Mouse (Mus musculus): ENCODE data around the gene Lrrfip2. TPM values are rescaled to one million over a fixed set of nuclear protein-coding genes. Genes with fewer than 3 reads are reported as not detected.

Lrrfip2 gene
- polyA plus RNA-seq, 1 experiment: 5.3 TPM

GRCm38 (mm10) chr9:111145497-111146190 lies 28.3 kb downstream of the Lrrfip2 start:
- Histone ChIP-seq H3K4me1 (ENCODE audit: control insufficient read depth, insufficient read depth, insufficient read length) (peaks cover 3% of the 10 kb centered on the region; the same call in 1 of the 2 replicates), H3K36me3 (ENCODE audit: control insufficient read depth, insufficient read depth, low read length) (0 out of 2 replicates have a peak, but pooled peaks cover 3% of the 10 kb centered on the region)
- WGBS: 59% methylated on average over 3 of the region's 3 CpGs

GRCm38 (mm10) chr9:111146216-111146798 lies 28.9 kb downstream of the Lrrfip2 start:
- H3K36me3 ChIP-seq (ENCODE audit: control insufficient read depth, insufficient read depth, low read length): 0 out of 2 replicates have a peak, but pooled peaks cover 3% of the 10 kb centered on the region

More at GRCm38 (mm10) chr9:111145497-111146190, 28.3 kb downstream of the Lrrfip2 start:
- Histone ChIP-seq H3K4me3 (ENCODE audit: extremely low read depth, insufficient read depth, insufficient read length) (no peak overlapping the region), H3K27ac (ENCODE audit: insufficient read depth, low read length) (no peak overlapping the region), H3K27me3 (ENCODE audit: control insufficient read depth, insufficient read depth, low read length) (no peaks in the 10 kb centered on the region)
- TF ChIP-seq POLR2A (IDR thresholded peaks at IDR 0.05; ENCODE audit: low read depth, low read length) (no peak), CTCF (IDR thresholded peaks at IDR 0.05; ENCODE audit: extremely low read depth, insufficient read depth, insufficient read length, insufficient replicate concordance) (no peak)
- DNase-seq (ENCODE audit: low read depth in 1 of 2, low spot score in 2 of 2): no peak

GRCm38 (mm10) chr9:111148006-111148405 lies 30.6 kb downstream of the Lrrfip2 start:
- TF ChIP-seq CTCF (IDR thresholded peaks at IDR 0.05; ENCODE audit: extremely low read depth, insufficient read depth, insufficient read length, insufficient replicate concordance) (no peak), POLR2A (IDR thresholded peaks at IDR 0.05; ENCODE audit: low read depth, low read length) (no peak)
- no peak for DNase-seq (ENCODE audit: low read depth in 1 of 2, low spot score in 2 of 2)
- H3K27ac ChIP-seq (ENCODE audit: insufficient read depth, low read length): no peak overlapping the region
- no peak overlapping the region for H3K4me3 ChIP-seq (ENCODE audit: extremely low read depth, insufficient read depth, insufficient read length)
- H3K36me3 ChIP-seq (ENCODE audit: control insufficient read depth, insufficient read depth, low read length): no peaks in the 10 kb centered on the region
- 87% methylated on average over 2 of the region's 2 CpGs for whole genome bisulfite sequencing
- H3K4me1 ChIP-seq (ENCODE audit: control insufficient read depth, insufficient read depth, insufficient read length): peaks cover 3% of the 10 kb centered on the region; the same call in 1 of the 2 replicates
- no peaks in the 10 kb centered on the region for H3K27me3 ChIP-seq (ENCODE audit: control insufficient read depth, insufficient read depth, low read length)

More at GRCm38 (mm10) chr9:111146216-111146798, 28.9 kb downstream of the Lrrfip2 start:
- Histone ChIP-seq H3K27ac (ENCODE audit: insufficient read depth, low read length) (no peak overlapping the region), H3K4me3 (ENCODE audit: extremely low read depth, insufficient read depth, insufficient read length) (no peak overlapping the region), H3K4me1 (ENCODE audit: control insufficient read depth, insufficient read depth, insufficient read length) (peaks cover 3% of the 10 kb centered on the region; the same call in 1 of the 2 replicates), H3K27me3 (ENCODE audit: control insufficient read depth, insufficient read depth, low read length) (no peaks in the 10 kb centered on the region)
- WGBS: 82% methylated on average over 7 of the region's 7 CpGs
- no peak for TF ChIP-seq CTCF (IDR thresholded peaks at IDR 0.05; ENCODE audit: extremely low read depth, insufficient read depth, insufficient read length, insufficient replicate concordance)
- TF ChIP-seq POLR2A (IDR thresholded peaks at IDR 0.05; ENCODE audit: low read depth, low read length): no peak
- DNase-seq (ENCODE audit: low read depth in 1 of 2, low spot score in 2 of 2): no peak

- H3K36me3 ChIP-seq (ENCODE audit: control insufficient read depth, insufficient read depth, low read length): no peaks in the 10 kb centered on the region
- DNase-seq (ENCODE audit: low read depth in 1 of 2, low spot score in 2 of 2): no peak
Measured at GRCm38 (mm10) chr9:111148414-111148813, 31.0 kb downstream of the Lrrfip2 start.

GRCm38 (mm10) chr9:111149188-111149945 lies 32.0 kb downstream of the Lrrfip2 start:
- H3K27ac ChIP-seq (ENCODE audit: insufficient read depth, low read length): no peak overlapping the region
- H3K4me1 ChIP-seq (ENCODE audit: control insufficient read depth, insufficient read depth, insufficient read length): no peaks in the 10 kb centered on the region; the same call in 1 of the 2 replicates
- 68% methylated on average over 5 of the region's 5 CpGs for WGBS
- no peaks in the 10 kb centered on the region for H3K27me3 ChIP-seq (ENCODE audit: control insufficient read depth, insufficient read depth, low read length)
- TF ChIP-seq POLR2A (IDR thresholded peaks at IDR 0.05; ENCODE audit: low read depth, low read length) (no peak), CTCF (IDR thresholded peaks at IDR 0.05; ENCODE audit: extremely low read depth, insufficient read depth, insufficient read length, insufficient replicate concordance) (no peak)
- no peak for DNase-seq (ENCODE audit: low read depth in 1 of 2, low spot score in 2 of 2)
- no peak overlapping the region for H3K4me3 ChIP-seq (ENCODE audit: extremely low read depth, insufficient read depth, insufficient read length)
- H3K36me3 ChIP-seq (ENCODE audit: control insufficient read depth, insufficient read depth, low read length): no peaks in the 10 kb centered on the region

More at GRCm38 (mm10) chr9:111148414-111148813, 31.0 kb downstream of the Lrrfip2 start:
- no peaks in the 10 kb centered on the region for H3K27me3 ChIP-seq (ENCODE audit: control insufficient read depth, insufficient read depth, low read length)
- TF ChIP-seq CTCF (IDR thresholded peaks at IDR 0.05; ENCODE audit: extremely low read depth, insufficient read depth, insufficient read length, insufficient replicate concordance) (no peak), POLR2A (IDR thresholded peaks at IDR 0.05; ENCODE audit: low read depth, low read length) (no peak)
- H3K4me3 ChIP-seq (ENCODE audit: extremely low read depth, insufficient read depth, insufficient read length): no peak overlapping the region
- H3K4me1 ChIP-seq (ENCODE audit: control insufficient read depth, insufficient read depth, insufficient read length): no peaks in the 10 kb centered on the region; the same call in 1 of the 2 replicates
- 75% methylated on average over 2 of the region's 2 CpGs for WGBS
- H3K27ac ChIP-seq (ENCODE audit: insufficient read depth, low read length): no peak overlapping the region

- WGBS: 81% methylated on average over 2 of the region's 2 CpGs
- no peak for DNase-seq (ENCODE audit: low read depth in 1 of 2, low spot score in 2 of 2)
- no peak overlapping the region for H3K4me3 ChIP-seq (ENCODE audit: extremely low read depth, insufficient read depth, insufficient read length)
- no peaks in the 10 kb centered on the region for H3K36me3 ChIP-seq (ENCODE audit: control insufficient read depth, insufficient read depth, low read length)
- TF ChIP-seq CTCF (IDR thresholded peaks at IDR 0.05; ENCODE audit: extremely low read depth, insufficient read depth, insufficient read length, insufficient replicate concordance) (no peak), POLR2A (IDR thresholded peaks at IDR 0.05; ENCODE audit: low read depth, low read length) (no peak)
- H3K27me3 ChIP-seq (ENCODE audit: control insufficient read depth, insufficient read depth, low read length): no peaks in the 10 kb centered on the region
- H3K27ac ChIP-seq (ENCODE audit: insufficient read depth, low read length): no peak overlapping the region
- H3K4me1 ChIP-seq (ENCODE audit: control insufficient read depth, insufficient read depth, insufficient read length): no peaks in the 10 kb centered on the region
Measured at GRCm38 (mm10) chr9:111152314-111152897, 35.0 kb downstream of the Lrrfip2 start.

Data from spleen, adult 2 months (tissue).